Mouse (Mus musculus) lung, postnatal 25 days (tissue): ENCODE data around the gene Methig1.
"Not testable (repeated sequence)": the region's sequence is repeated elsewhere in the genome, so short reads cannot be mapped to it uniquely, and the experiment has no call there.

Source experiments
- DNase-seq: peaks from one replicate; pipeline ENCODE4 v3.0.0; 2022; ENCODE audit warnings: low spot score

Gene Methig1

GRCm38 (mm10) chr15:100395561-100395960 is 42.6 kb downstream of the Methig1 start:
- no peak for DNase-seq

GRCm38 (mm10) chr15:100400592-100401250 is 47.8 kb downstream of the Methig1 start:
- DNase-seq, result no peak

- no peak for DNase-seq
Observed at GRCm38 (mm10) chr15:100401811-100402210, 48.9 kb downstream of the Methig1 start.

GRCm38 (mm10) chr15:100402347-100402746 is 49.4 kb downstream of the Methig1 start:
- DNase-seq, result no peak

- DNase-seq, result no peak
Observed at GRCm38 (mm10) chr15:100402798-100403197, 49.8 kb downstream of the Methig1 start.

GRCm38 (mm10) chr15:100403318-100404000 is 50.5 kb downstream of the Methig1 start:
- peak; percentile 52 for DNase-seq

GRCm38 (mm10) chr15:100406088-100406487 is 53.1 kb downstream of the Methig1 start:
- DNase-seq, result no peak

- DNase-seq, result peak; percentile 56
Observed at GRCm38 (mm10) chr15:100410918-100411672, 58.1 kb downstream of the Methig1 start.

- DNase-seq, result no peak
Observed at GRCm38 (mm10) chr15:100411731-100412130, 58.8 kb downstream of the Methig1 start.

- no peak for DNase-seq
Observed at GRCm38 (mm10) chr15:100413306-100413705, 60.4 kb downstream of the Methig1 start.

- no peak for DNase-seq
Observed at GRCm38 (mm10) chr15:100414011-100414410, 61.1 kb downstream of the Methig1 start.

GRCm38 (mm10) chr15:100414942-100415341 is 62.0 kb downstream of the Methig1 start:
- no peak for DNase-seq

- DNase-seq, result no peak
Observed at GRCm38 (mm10) chr15:100415684-100416083, 62.7 kb downstream of the Methig1 start.

- DNase-seq, result no peak
Observed at GRCm38 (mm10) chr15:100417854-100418450, 65.0 kb downstream of the Methig1 start.

GRCm38 (mm10) chr15:100419311-100419710 is 66.4 kb downstream of the Methig1 start:
- DNase-seq, result no peak

GRCm38 (mm10) chr15:100419901-100420745 is 67.2 kb downstream of the Methig1 start:
- DNase-seq, result no peak

- no peak for DNase-seq
Observed at GRCm38 (mm10) chr15:100421059-100421757, 68.3 kb downstream of the Methig1 start.

- not testable (repeated sequence) for DNase-seq
Observed at GRCm38 (mm10) chr15:100421758-100422197, 68.8 kb downstream of the Methig1 start, which contains the start of gene Gm5475. Gene Gm5475 (plus strand): TSS chr15:100422147.

GRCm38 (mm10) chr15:100422476-100422875 is 69.5 kb downstream of the Methig1 start:
- no peak for DNase-seq
